Comparison of ENCODE assay signal across 27 mouse cellular contexts in the genomic region with DNA sequence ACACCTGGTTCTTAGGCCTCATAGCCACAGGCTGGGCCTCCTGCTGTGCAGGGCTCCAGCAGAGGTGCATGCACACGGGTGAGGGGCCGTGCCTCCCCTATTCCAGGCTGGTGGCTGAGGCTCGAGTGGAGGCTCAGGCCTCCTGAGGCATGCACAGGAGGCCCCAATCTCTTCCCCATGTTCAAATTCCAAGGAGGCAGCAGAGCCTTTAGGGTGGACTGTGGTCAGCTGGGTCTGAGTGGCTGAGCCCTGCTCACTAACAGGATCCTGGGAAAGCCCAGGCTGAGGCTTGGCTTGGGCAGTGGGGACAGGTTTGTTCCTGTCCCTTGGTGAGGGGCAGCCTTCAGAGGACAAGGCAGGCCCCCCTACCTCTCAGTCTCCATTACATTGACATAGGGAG. TPM values are rescaled to one million over a fixed set of nuclear protein-coding genes. Genes with fewer than 3 reads are reported as not detected.
DNase-seq lines count a peak whose midpoint lies in the region; ATAC-seq and TF ChIP-seq lines count a peak whose summit lies in the region.
"Had no signal": no experiment of that assay in that cellular context is flagged by ENCODE, and none has a peak within 500 bp of the region (broad histone marks: within the 10 kb centered on the region; RNA-seq: fewer than 3 reads in every experiment).

No protein-coding gene starts in this region.

- peaks cover 39% of the 10 kb centered on the region for H3K36me3 ChIP-seq in midbrain, embryonic 12.5 days
- peaks cover 10% of the 10 kb centered on the region; the same call in 1 of the 2 replicates for H3K36me3 ChIP-seq in midbrain, embryonic 11.5 days (ENCODE audit: control insufficient read depth, insufficient read depth, low read length)
- H3K36me3 ChIP-seq in kidney, embryonic 15.5 days = peaks cover 36% of the 10 kb centered on the region

- TF ChIP-seq CTCF in olfactory bulb, adult 2 months (IDR thresholded peaks at IDR 0.05; ENCODE audit: insufficient read depth, low read depth, low read length) = no peak

- H3K4me1 ChIP-seq in midbrain, embryonic 12.5 days = peaks cover 16% of the 10 kb centered on the region
- H3K4me1 ChIP-seq in midbrain, embryonic 11.5 days (ENCODE audit: control insufficient read depth, insufficient read depth, low read length) = peaks cover 8% of the 10 kb centered on the region
- peaks cover 32% of the 10 kb centered on the region for H3K4me1 ChIP-seq in kidney, embryonic 15.5 days
- peaks cover 14% of the 10 kb centered on the region for H3K4me1 ChIP-seq in olfactory bulb, adult 2 months (ENCODE audit: control insufficient read depth, insufficient read depth, low read length)

- no peak overlapping the region for H3K4me3 ChIP-seq in midbrain, embryonic 12.5 days
- no peak overlapping the region for H3K4me3 ChIP-seq in midbrain, embryonic 11.5 days (ENCODE audit: low read depth, low read length)
- no peak overlapping the region for H3K4me3 ChIP-seq in kidney, embryonic 15.5 days (replicated peaks)
- no peak overlapping the region for H3K4me3 ChIP-seq in olfactory bulb, adult 2 months (ENCODE audit: insufficient read depth, low read depth, low read length)
- H3K4me3 ChIP-seq: embryonic facial prominence, embryonic 12.5 days; erythroblast, embryonic 14.5 days; gastrocnemius, adult 2 months; heart, embryonic 10.5 days; neural tube, embryonic 12.5 days had no signal

- DNase-seq in kidney, adult 11 months = peak; percentile 33
- DNase-seq in kidney, adult 9 months = no peak
- DNase-seq in midbrain, embryonic 11.5 days (ENCODE audit: low spot score, missing footprints) = no peak
- no peak for DNase-seq in urinary bladder, postnatal 4 days (ENCODE audit: low spot score in 2 of 2)
- DNase-seq: adrenal gland, adult 2 months; B cell, adult 2 months; cerebellum, adult 11-12 months; cerebellum, postnatal 10 days; gastrocnemius, adult 2 months; heart, postnatal 4 days; liver, postnatal 0 days; right cerebral cortex, adult 18-20 months; right cerebral cortex, postnatal 4 days; thymus, postnatal 25 days had no signal

- no peak for ATAC-seq in midbrain, embryonic 12.5 days (ENCODE audit: low FRiP score, low read depth)
- ATAC-seq in midbrain, embryonic 11.5 days (ENCODE audit: low FRiP score) = no peak
- ATAC-seq in kidney, embryonic 15.5 days (replicated peaks; ENCODE audit: low FRiP score) = no peak; the same call in 1 of the 2 replicates
- ATAC-seq: forebrain, embryonic 14.5 days; liver, postnatal 0 days; lung, postnatal 0 days had no signal

- no peaks in the 10 kb centered on the region for H3K9me3 ChIP-seq in midbrain, embryonic 12.5 days
- no peaks in the 10 kb centered on the region for H3K9me3 ChIP-seq in midbrain, embryonic 11.5 days (ENCODE audit: control insufficient read depth, low read length)
- H3K9me3 ChIP-seq in kidney, embryonic 15.5 days (replicated peaks) = no peaks in the 10 kb centered on the region
- H3K9me3 ChIP-seq: embryonic facial prominence, embryonic 12.5 days; G1E; heart, embryonic 10.5 days; neural tube, embryonic 12.5 days had no signal

- H3K27ac ChIP-seq in midbrain, embryonic 12.5 days (replicated peaks) = 0 out of 2 replicates have a peak overlapping the region, but pooled peaks have one; percentile 39
- H3K27ac ChIP-seq in midbrain, embryonic 11.5 days (ENCODE audit: low read depth, low read length) = no peak overlapping the region
- H3K27ac ChIP-seq in kidney, embryonic 15.5 days = peak overlapping the region; percentile 84
- no peak overlapping the region for H3K27ac ChIP-seq in olfactory bulb, adult 2 months (ENCODE audit: insufficient read depth, low read depth, low read length)
- H3K27ac ChIP-seq: gastrocnemius, adult 2 months; heart, embryonic 10.5 days; macrophage; neural tube, embryonic 12.5 days had no signal

- H3K27me3 ChIP-seq in midbrain, embryonic 12.5 days = no peaks in the 10 kb centered on the region
- H3K27me3 ChIP-seq in midbrain, embryonic 11.5 days (ENCODE audit: control insufficient read depth, insufficient read depth, low read length) = no peaks in the 10 kb centered on the region
- H3K27me3 ChIP-seq in kidney, embryonic 15.5 days = no peaks in the 10 kb centered on the region
- H3K27me3 ChIP-seq: CH12.LX; embryonic facial prominence, embryonic 12.5 days; neural tube, embryonic 12.5 days had no signal

- TF ChIP-seq POLR2A in olfactory bulb, adult 2 months (IDR thresholded peaks at IDR 0.05; ENCODE audit: insufficient read depth, low read depth, low read length) = 0 out of 2 replicates have a peak, but pooled peaks have one; percentile 3

- no peak overlapping the region for H3K4me2 ChIP-seq in midbrain, embryonic 12.5 days (replicated peaks)
- H3K4me2 ChIP-seq in midbrain, embryonic 11.5 days = no peak overlapping the region
- H3K4me2 ChIP-seq in kidney, embryonic 15.5 days = no peak overlapping the region
- H3K4me2 ChIP-seq: embryonic facial prominence, embryonic 12.5 days; liver, embryonic 11.5 days; neural tube, embryonic 12.5 days had no signal

- WGBS in midbrain, embryonic 12.5 days = 69% methylated on average over 3 of the region's 3 CpGs
- 65% methylated on average over 3 of the region's 3 CpGs for WGBS in midbrain, embryonic 11.5 days
- WGBS in kidney, embryonic 15.5 days = 48% methylated on average over 3 of the region's 3 CpGs
- 61% methylated on average over 3 of the region's 3 CpGs for WGBS in olfactory bulb, adult 2 months

- H3K9ac ChIP-seq in midbrain, embryonic 12.5 days (replicated peaks) = no peak overlapping the region
- no peak overlapping the region for H3K9ac ChIP-seq in midbrain, embryonic 11.5 days (ENCODE audit: low read length)
- H3K9ac ChIP-seq in kidney, embryonic 15.5 days = no peak overlapping the region
- H3K9ac ChIP-seq: embryonic facial prominence, embryonic 12.5 days; liver, postnatal 0 days had no signal

RNA-seq across cellular contexts. Expression of a gene that starts 17.2 kb away (rescaled TPM):
- 17.5 and 18.6 TPM in 2 replicates for polyA plus RNA-seq in midbrain, embryonic 12.5 days (2016; fragmentation: Nextera tagmentation; extraction: Ambion mirVana)
- 19.4 and 19.6 TPM in 2 replicates for polyA plus RNA-seq in midbrain, embryonic 11.5 days (2014; fragmentation: Nextera tagmentation; extraction: Ambion mirVana)
- 16.0 and 16.2 TPM in 2 replicates for polyA plus RNA-seq in kidney, embryonic 15.5 days (2015; fragmentation: Nextera tagmentation; extraction: Ambion mirVana)
- not detected in 2 replicates for polyA plus RNA-seq in olfactory bulb, adult 2 months (2012; ENCODE audit: insufficient read depth, insufficient read length, low replicate concordance, missing spikeins)

Comparison
In these comparisons a context has a peak if more than half of its experiments do, and no peak if none do; other contexts are left out.
1. H3K27ac ChIP-seq: peak in midbrain, embryonic 12.5 days (single experiment) and kidney, embryonic 15.5 days (single experiment); none in midbrain, embryonic 11.5 days (single experiment) and olfactory bulb, adult 2 months (single experiment).
2. RNA of a gene that starts 17.2 kb away (polyA plus RNA-seq): 19.4 to 19.6 TPM in midbrain, embryonic 11.5 days, 17.5 to 18.6 TPM in midbrain, embryonic 12.5 days and 16.0 to 16.2 TPM in kidney, embryonic 15.5 days; not detected in olfactory bulb, adult 2 months; every median in the first group is over 10 times any median in the second.